Mouse (Mus musculus) layer of hippocampus, postnatal 10 days (tissue): Measurements from ENCODE around the gene Wfikkn2. TPM values are rescaled to one million over a fixed set of nuclear protein-coding genes. Genes with fewer than 3 reads are reported as not detected.

Experiments
- DNase-seq, 2 experiments: peaks; one replicate each; pipeline ENCODE4 v3.0.0; 2021; ENCODE audit warnings: low spot score in 2 of 2
- total RNA-seq, 2 experiments: library from RNA; stranded (reverse); gene quantifications; 2 replicates each; pipeline ENCODE4 v1.2.3; 2021

Gene Wfikkn2
- total RNA-seq, 2 experiments from 2014 or later, result 1.5 to 2.0 TPM

- no peak for DNase-seq
Observed at GRCm38 (mm10) chr11:94196311-94196710, 49.5 kb downstream of the Wfikkn2 start.

- DNase-seq, result no peak
Observed at GRCm38 (mm10) chr11:94193109-94193508, 52.7 kb downstream of the Wfikkn2 start.

- DNase-seq, result no peak
Observed at GRCm38 (mm10) chr11:94190665-94191064, 55.1 kb downstream of the Wfikkn2 start.

GRCm38 (mm10) chr11:94189579-94189978, 56.2 kb downstream of the Wfikkn2 start:
- no peak for DNase-seq

Other genes with a start within 250 kb of the Wfikkn2 start
- 100 to 1,000 TPM; 231 to 243 TPM for gene Spag9, start 249.9 kb downstream of the Wfikkn2 start, total RNA-seq
- gene Tob1, start 34.6 kb downstream of the Wfikkn2 start, total RNA-seq, result 10 to 100 TPM; 29.2 to 31.3 TPM
- gene Gm21885, start 35.9 kb upstream of the Wfikkn2 start, total RNA-seq, result not detected
- gene Luc7l3, start 76.0 kb upstream of the Wfikkn2 start, total RNA-seq, result 100 to 1,000 TPM; 127 to 142 TPM
- gene Ankrd40, start 82.0 kb upstream of the Wfikkn2 start, total RNA-seq, result 10 to 100 TPM; 74.1 to 83.6 TPM
- gene Abcc3, start 147.0 kb upstream of the Wfikkn2 start, total RNA-seq, result 1 to 10 TPM; 1.8 to 2.2 TPM
- 100 to 1,000 TPM; 111 to 128 TPM for gene Cacna1g, start 228.2 kb upstream of the Wfikkn2 start, total RNA-seq
- gene Spata20, start 240.2 kb upstream of the Wfikkn2 start, total RNA-seq, result 1 to 10 TPM; 1.0 to 2.1 TPM